Mouse (Mus musculus): ENCODE data around the gene Clcn3. TPM values are rescaled to one million over a fixed set of nuclear protein-coding genes. Genes with fewer than 3 reads are reported as not detected.

Gene Clcn3
- polyA plus RNA-seq (2017; shearing (Covaris generic)), result 41.2 TPM

GRCm38 (mm10) chr8:60982701-60983687 lies at the start of gene Clcn3:
Gene Clcn3 (minus strand): TSS chr8:60983300.

GRCm38 (mm10) chr8:60992910-60993638 lies 10.0 kb upstream of the Clcn3 start, which contains the start of gene Nek1:
Gene Nek1 (plus strand): TSS chr8:60993195.

GRCm38 (mm10) chr8:60889843-60890519 lies 93.1 kb downstream of the Clcn3 start, which contains the start of gene Hpf1:
Gene Hpf1 (plus strand): TSS chr8:60890418.

Other genes starting within 250 kb of the Clcn3 start
- gene Hpf1, start 92.9 kb downstream of the Clcn3 start, polyA plus RNA-seq (2017; shearing (Covaris generic)), result 72.8 TPM
- 13.9 TPM for gene Nek1, start 9.9 kb upstream of the Clcn3 start, polyA plus RNA-seq (2017; shearing (Covaris generic))
- gene Sh3rf1, start 240.6 kb upstream of the Clcn3 start, polyA plus RNA-seq (2017; shearing (Covaris generic)), result 7.3 TPM

Measured in inflammation-experienced regulatory T-cells, adult 16 weeks (primary cell).